Mouse (Mus musculus) c-Kit-positive CD71-positive TER-119-positive erythroid progenitor cells, embryonic 14.5 days (primary cell): ENCODE results near the gene Fam129a.
"Not testable (repeated sequence)": the region's sequence is repeated elsewhere in the genome, so short reads cannot be mapped to it uniquely, and the experiment has no call there.

Experiments
- DNase-seq: peaks from one replicate; pipeline ENCODE4 v3.0.0-alpha.2; 2013; ENCODE audit warnings: low spot score

Gene Fam129a

DNA sequence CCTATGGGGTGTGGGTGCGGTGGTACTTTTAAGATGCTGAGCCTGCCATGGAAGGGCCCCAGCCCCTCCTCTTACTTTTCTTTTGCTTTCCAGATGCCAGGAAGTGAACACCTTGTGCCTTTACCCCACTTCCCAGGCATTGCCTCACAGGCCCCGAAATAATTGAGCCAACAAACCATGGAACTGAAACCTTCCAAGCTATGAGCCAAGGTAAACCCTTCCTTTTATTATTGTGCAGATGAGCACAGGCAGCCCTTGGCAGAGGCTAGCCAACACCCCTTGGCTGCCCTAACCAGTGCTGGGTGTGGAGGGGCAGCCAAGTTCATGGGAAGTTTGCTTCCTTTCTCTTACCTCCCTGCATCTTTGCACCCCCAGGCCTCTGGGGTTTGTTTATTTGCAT is 166.2 kb downstream of the Fam129a start:
- DNase-seq: no peak

GRCm38 (mm10) chr1:151741199-151741621 is 170.2 kb downstream of the Fam129a start:
- peak; percentile 25 for DNase-seq

- not testable (repeated sequence) for DNase-seq
Measured at GRCm38 (mm10) chr1:151749894-151750293, 178.9 kb downstream of the Fam129a start.

DNA sequence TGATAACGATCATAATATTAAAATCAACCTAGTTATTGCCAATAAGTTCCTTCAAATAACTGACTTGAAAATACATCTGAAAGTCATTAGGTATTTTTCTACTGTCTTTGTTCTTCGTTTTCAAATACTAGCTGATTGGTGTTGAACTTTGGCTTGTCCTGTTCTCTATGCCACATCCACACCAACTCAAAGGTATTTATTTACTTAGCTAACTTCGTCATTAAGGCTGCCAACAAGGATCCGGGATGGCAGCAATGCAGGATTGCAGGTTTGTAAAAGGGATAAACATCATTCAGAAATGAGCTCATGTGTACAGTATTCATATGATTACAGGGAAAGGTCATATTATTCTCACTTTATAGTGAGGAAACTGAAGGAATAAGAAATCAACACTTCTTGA is 182.0 kb downstream of the Fam129a start:
- DNase-seq: no peak

DNA sequence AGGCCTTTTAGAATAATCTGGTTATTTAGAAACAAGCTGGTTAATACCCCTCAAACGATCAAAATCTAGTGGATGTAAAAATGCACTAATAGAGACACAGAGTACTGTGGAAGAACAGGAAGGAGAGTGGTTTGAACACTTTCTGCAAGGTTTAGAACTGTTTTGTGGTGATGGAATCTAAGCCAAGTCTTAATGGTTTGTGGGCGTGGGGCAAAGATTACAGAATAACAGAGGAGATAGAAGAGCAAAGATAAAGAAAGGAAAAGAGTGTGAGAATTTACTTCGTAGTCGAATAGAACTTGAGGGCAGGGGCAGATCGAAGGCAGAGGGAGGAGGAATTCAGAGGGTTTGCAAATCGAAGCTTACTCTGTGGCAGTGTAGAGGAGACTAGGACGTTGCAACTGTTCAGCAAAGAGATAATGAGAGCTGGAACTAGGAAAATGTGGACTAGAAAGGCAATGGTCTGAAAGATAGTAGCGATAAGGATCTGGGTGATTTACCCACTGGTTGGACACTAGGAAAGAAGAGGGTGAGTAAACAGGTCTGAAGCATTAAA is 182.5 kb downstream of the Fam129a start:
- DNase-seq: no peak

GRCm38 (mm10) chr1:151754028-151754489 is 183.1 kb downstream of the Fam129a start:
- DNase-seq: peak; percentile 29

DNA sequence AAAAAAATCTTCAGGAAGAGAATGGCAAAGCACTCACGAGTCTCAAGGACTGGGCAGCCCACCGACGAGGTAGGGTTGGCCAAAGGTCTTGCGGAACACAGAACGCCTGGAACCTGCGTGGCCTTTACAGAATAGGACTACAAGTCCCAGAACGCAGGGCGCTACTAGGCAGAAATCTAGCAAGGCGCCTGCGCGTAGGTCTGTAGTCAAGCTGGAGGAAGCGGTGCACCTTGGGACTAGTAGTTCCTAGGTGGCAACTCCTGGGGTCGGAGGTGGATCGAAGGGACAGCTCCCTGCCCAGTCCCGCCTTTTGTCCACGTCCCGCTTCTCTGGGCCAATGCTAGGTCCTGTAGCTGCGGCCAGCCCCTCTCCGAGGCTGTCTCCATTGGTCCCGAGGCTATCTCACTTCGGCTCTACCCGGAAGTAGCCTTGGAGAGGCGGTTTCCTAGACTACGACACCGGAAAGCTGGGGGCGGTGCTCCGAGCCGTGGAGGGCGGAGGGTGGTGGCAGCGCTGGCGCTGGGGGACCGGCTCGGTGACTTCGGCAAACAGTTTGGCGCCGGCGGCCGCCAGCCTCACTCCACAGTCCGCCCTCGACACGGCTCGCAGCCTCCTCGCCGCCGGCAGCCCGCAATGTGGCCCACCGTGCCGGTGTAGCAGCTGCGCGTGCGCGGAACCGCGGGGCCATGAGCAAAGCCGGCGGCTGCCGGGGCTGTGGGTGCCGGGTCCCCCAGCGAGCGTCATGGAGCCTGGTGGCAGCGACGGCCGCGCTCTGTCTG is 184.1 kb downstream of the Fam129a start, which contains the start of gene Edem3:
Gene Edem3 (plus strand): TSS at position 491 of the 779 bp plus-strand sequence.
- peak; percentile 95 for DNase-seq

DNA sequence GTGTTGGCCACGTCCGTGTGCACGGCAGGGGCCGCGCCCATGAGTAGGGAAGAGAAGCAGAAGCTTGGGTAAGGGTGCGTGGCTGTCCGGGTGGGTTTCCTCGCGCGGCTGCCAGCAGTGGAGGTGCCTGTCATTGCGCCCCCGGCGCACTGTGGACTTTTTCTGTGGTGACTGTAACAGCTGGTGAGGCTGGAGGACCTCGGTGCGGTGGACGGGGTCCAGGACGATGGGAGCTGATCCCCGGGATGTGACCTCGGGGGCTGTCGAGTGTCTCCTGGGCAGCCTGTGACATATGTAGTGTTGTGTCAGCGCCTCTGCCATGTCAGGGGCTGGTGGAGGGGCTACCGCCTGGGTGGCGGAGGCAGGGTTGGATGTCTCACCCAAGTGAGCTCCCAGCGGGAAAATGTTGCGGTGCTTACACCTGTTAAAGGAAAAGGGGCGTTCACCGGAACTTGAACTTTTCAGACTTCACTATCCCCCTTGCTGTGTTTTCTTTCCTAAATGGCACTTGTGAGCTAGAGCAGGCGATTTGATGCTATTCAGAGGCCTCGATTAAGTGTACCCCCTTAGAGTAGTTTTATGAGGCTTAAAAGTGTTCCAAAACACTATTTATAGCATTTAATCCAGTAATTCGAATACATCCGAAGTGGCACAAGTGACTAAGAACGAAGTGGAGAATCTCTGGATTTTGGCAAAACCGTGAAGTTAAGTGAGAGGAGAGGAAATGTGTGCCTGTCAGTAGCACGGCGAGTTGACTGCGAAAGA is 184.9 kb downstream of the Fam129a start:
- DNase-seq: no peak

GRCm38 (mm10) chr1:151756425-151756728 is 185.4 kb downstream of the Fam129a start:
- DNase-seq: no peak

DNA sequence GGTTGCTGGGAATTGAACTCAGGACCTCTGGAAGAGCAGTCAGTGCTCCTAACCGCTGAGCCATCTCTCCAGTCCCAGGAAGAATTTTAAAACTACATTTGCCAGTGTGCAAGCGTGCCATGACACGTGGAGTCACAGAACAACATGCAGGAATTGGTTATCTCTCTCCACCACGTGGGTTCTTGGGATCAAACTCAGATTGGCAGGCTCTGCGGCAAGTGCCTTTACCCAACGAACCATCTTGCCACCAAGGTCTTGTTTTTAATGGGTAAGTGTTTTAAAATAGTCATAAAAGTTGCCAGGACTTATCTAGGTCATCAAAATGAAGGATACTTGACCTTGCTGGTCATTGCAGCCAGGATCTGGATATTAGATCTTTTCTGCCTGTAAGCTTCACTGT is 187.3 kb downstream of the Fam129a start:
- peak; percentile 46 for DNase-seq

GRCm38 (mm10) chr1:151758991-151759390 is 188.0 kb downstream of the Fam129a start:
- no peak for DNase-seq

GRCm38 (mm10) chr1:151764236-151764635 is 193.2 kb downstream of the Fam129a start:
- no peak for DNase-seq

- no peak for DNase-seq
Measured at GRCm38 (mm10) chr1:151766166-151766565, 195.2 kb downstream of the Fam129a start.

DNA sequence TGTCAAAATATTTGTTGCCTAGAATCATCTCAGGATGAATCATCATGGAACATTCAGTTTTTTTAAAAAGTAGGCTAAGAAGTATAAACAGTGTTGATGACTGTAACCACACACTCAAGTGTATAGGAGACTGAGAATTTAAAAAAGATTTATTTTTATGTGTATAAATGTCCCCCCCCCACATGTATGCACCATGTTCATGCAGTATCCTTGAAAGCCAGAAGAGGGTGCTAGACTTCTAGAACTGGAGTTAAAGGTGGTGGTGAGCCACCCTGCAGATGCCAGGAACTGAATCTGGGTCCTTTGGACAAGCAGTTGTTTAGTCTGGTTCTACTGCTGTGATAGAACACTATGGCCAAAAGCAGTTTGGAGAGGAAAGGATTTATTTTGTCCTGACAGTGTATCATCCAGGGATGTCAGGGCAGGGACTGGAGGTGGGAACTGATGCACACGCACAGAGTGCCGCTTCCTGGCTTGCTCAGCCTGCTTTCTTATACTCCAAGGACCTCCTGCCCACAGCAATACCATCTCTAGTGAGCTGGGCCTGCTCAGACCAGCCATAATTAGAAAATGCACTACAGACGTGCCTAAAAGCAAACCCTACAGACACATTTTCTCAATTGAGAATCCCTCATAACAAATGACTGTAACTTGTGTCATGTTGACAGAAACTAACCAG is 196.1 kb downstream of the Fam129a start:
- no peak for DNase-seq

DNA sequence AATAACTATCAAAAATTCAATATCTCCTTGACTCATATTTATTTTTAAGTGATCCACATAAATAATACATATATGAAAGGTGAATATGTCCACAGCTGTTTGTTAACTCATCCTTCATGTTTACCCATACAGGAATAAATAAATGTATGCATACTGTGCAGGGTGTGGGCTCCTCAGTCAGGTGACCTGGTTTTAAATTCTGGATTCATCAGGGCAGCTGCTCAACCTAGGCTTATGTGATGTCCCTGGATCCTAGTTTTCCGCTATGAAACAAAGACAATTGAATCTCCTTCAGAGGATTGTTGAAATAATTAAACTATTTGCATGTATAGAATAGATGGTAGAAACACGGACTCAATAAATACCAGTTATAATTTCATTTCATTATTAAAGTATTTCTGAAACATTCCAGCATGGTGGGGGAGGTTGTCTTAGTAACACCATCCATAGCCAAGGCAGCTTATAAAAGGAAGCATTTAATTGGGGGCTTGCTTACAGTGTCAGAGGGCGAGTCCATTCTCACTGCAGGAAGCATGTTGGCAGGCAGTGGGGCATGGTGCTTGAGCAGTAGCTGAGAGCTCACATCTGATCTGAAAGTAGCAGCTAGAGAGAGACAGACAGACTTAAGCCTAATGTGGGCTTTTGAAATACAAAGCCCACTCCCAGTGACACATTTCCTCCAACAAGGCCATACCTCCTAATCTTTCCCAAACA is 198.4 kb downstream of the Fam129a start:
- DNase-seq: no peak
